Comparison of ENCODE assay signal across 16 mouse cellular contexts in genomic region chr8:79624416-79624815, GRCm38 (mm10).
"Had no signal": no experiment of that assay in that cellular context is flagged by ENCODE, and none has a peak within 500 bp of the region (broad histone marks: within the 10 kb centered on the region; RNA-seq: fewer than 3 reads in every experiment).

No protein-coding gene starts in this region.

- H3K27ac ChIP-seq: neural tube, embryonic 12.5 days; neural tube, embryonic 13.5 days; neural tube, embryonic 15.5 days; stomach, embryonic 15.5 days; stomach, postnatal 0 days had no signal

- H3K4me3 ChIP-seq: neural tube, embryonic 12.5 days; neural tube, embryonic 13.5 days; neural tube, embryonic 15.5 days; stomach, embryonic 15.5 days had no signal

- H3K9me3 ChIP-seq: neural tube, embryonic 12.5 days; neural tube, embryonic 13.5 days; neural tube, embryonic 15.5 days; stomach, embryonic 15.5 days had no signal

- H3K36me3 ChIP-seq: neural tube, embryonic 12.5 days; neural tube, embryonic 13.5 days; neural tube, embryonic 15.5 days; stomach, embryonic 15.5 days had no signal

- H3K9ac ChIP-seq: neural tube, embryonic 12.5 days; neural tube, embryonic 13.5 days; neural tube, embryonic 15.5 days; stomach, embryonic 15.5 days had no signal

- H3K4me2 ChIP-seq: neural tube, embryonic 12.5 days; neural tube, embryonic 13.5 days; neural tube, embryonic 15.5 days; stomach, embryonic 15.5 days had no signal

- DNase-seq: right cerebral cortex, adult 18-20 months; right cerebral cortex, postnatal 14 days; right cerebral cortex, postnatal 25 days; right cerebral cortex, postnatal 4 days; spleen, adult 18-20 months; thymus, adult 18-20 months; thymus, adult 2 months; thymus, postnatal 14 days; thymus, postnatal 25 days; thymus, postnatal 36 days; thymus, postnatal 4 days had no signal

- H3K27me3 ChIP-seq: neural tube, embryonic 12.5 days; neural tube, embryonic 13.5 days; neural tube, embryonic 15.5 days; stomach, embryonic 15.5 days had no signal

- H3K4me1 ChIP-seq: neural tube, embryonic 15.5 days had no signal
